Mouse (Mus musculus) midbrain, embryonic 14.5 days (tissue): ENCODE results near the gene Nhlh1. TPM values are rescaled to one million over a fixed set of nuclear protein-coding genes. Genes with fewer than 3 reads are reported as not detected.

ENCODE experiments used
- polyA plus RNA-seq: library from polyadenylated mRNA; unstranded; fragments of >200 nt; fragmentation: Nextera tagmentation; extraction: Ambion mirVana; gene quantifications from 2 replicates; pipeline ENCODE4 v1.2.1, GENCODE M21; 2014

The Nhlh1 gene
- polyA plus RNA-seq, 1 experiment from 2014 or later, result 5.5 TPM

Other genes starting within 250 kb of the Nhlh1 start
- gene Cd84, start 217.9 kb downstream of the Nhlh1 start, polyA plus RNA-seq, result 0.51 and 1.2 TPM in 2 replicates
- gene Gm10521, start 161.9 kb downstream of the Nhlh1 start, polyA plus RNA-seq, result not detected in 2 replicates
- not detected in 2 replicates for gene Slamf6, start 140.1 kb downstream of the Nhlh1 start, polyA plus RNA-seq
- gene Vangl2, start 29.1 kb downstream of the Nhlh1 start, polyA plus RNA-seq, result 52.7 and 57.3 TPM in 2 replicates
- 96.5 and 188 TPM in 2 replicates for gene Copa, start 25.0 kb upstream of the Nhlh1 start, polyA plus RNA-seq
- gene Ncstn, start 25.2 kb upstream of the Nhlh1 start, polyA plus RNA-seq, result 97.7 and 117 TPM in 2 replicates
- 122 and 156 TPM in 2 replicates for gene Pex19, start 69.2 kb upstream of the Nhlh1 start, polyA plus RNA-seq
- gene Dcaf8, start 90.5 kb upstream of the Nhlh1 start, polyA plus RNA-seq, result 63.5 and 79.8 TPM in 2 replicates
- 314 and 385 TPM in 2 replicates for gene Pea15a, start 149.2 kb upstream of the Nhlh1 start, polyA plus RNA-seq
- gene Casq1, start 162.3 kb upstream of the Nhlh1 start, polyA plus RNA-seq, result 1.6 and 2.3 TPM in 2 replicates
- not detected in 2 replicates for gene Atp1a4, start 200.8 kb upstream of the Nhlh1 start, polyA plus RNA-seq
- gene Igsf8, start 204.1 kb upstream of the Nhlh1 start, polyA plus RNA-seq, result 55.6 and 61.0 TPM in 2 replicates
- gene Atp1a2, start 240.5 kb upstream of the Nhlh1 start, polyA plus RNA-seq, result 18.2 and 19.4 TPM in 2 replicates